Mouse (Mus musculus) gastrocnemius, adult 8-10 months (tissue): Measurements from ENCODE around the gene Ccdc117. TPM values are rescaled to one million over a fixed set of nuclear protein-coding genes. Genes with fewer than 3 reads are reported as not detected.
A peak's percentile ranks its signal among the peaks of the same experiment; 100 is the strongest.

Source experiments
- DNase-seq, 2 experiments: peaks; one replicate each; pipeline ENCODE4 v3.0.0; 2022; ENCODE audit warnings: low spot score in 2 of 2
- total RNA-seq, 4 experiments: library from RNA; stranded (reverse); gene quantifications; 2 replicates each; pipeline ENCODE4 v1.2.4; 2022

The Ccdc117 gene
- total RNA-seq, 4 experiments from 2014 or later: 19.2 to 27.7 (median 24.0) TPM

GRCm38 (mm10) chr11:5533108-5533507 is 8.9 kb downstream of the Ccdc117 start:
- DNase-seq: peak in 1 of 2 experiments; percentile 44

- no peak for DNase-seq
These were observed 11.3 kb downstream of the Ccdc117 start for GRCm38 (mm10) chr11:5530717-5531116.

- no peak for DNase-seq
These were observed 11.8 kb downstream of the Ccdc117 start for GRCm38 (mm10) chr11:5530172-5530571.

- no peak for DNase-seq
These were observed 13.1 kb downstream of the Ccdc117 start for GRCm38 (mm10) chr11:5528841-5529240.

- no peak for DNase-seq
These were observed 14.0 kb downstream of the Ccdc117 start for GRCm38 (mm10) chr11:5527865-5528523.

GRCm38 (mm10) chr11:5526573-5527439 is 15.2 kb downstream of the Ccdc117 start:
- no peak for DNase-seq

GRCm38 (mm10) chr11:5525418-5525817 is 16.6 kb downstream of the Ccdc117 start:
- DNase-seq: no peak

GRCm38 (mm10) chr11:5522798-5523415 is 19.1 kb downstream of the Ccdc117 start:
- no peak for DNase-seq

GRCm38 (mm10) chr11:5521516-5522291 is 20.3 kb downstream of the Ccdc117 start:
- DNase-seq: peak; percentile 68 to 76

GRCm38 (mm10) chr11:5521266-5521515 is 20.8 kb downstream of the Ccdc117 start:
- peak in 1 of 2 experiments; percentile 47 for DNase-seq

GRCm38 (mm10) chr11:5520412-5521265 is 21.3 kb downstream of the Ccdc117 start, which contains the start of gene Xbp1:
Xbp1 (plus strand) TSS chr11:5520659.
- peak; percentile 97 to 98 for DNase-seq

GRCm38 (mm10) chr11:5519681-5520080 is 22.3 kb downstream of the Ccdc117 start:
- DNase-seq: no peak

GRCm38 (mm10) chr11:5517346-5517745 is 24.6 kb downstream of the Ccdc117 start:
- DNase-seq: no peak

- no peak for DNase-seq
These were observed 25.4 kb downstream of the Ccdc117 start for GRCm38 (mm10) chr11:5516617-5517016.

- DNase-seq: no peak
These were observed 25.8 kb downstream of the Ccdc117 start for GRCm38 (mm10) chr11:5516151-5516550.

- no peak for DNase-seq
These were observed 26.3 kb downstream of the Ccdc117 start for GRCm38 (mm10) chr11:5515655-5516054.

GRCm38 (mm10) chr11:5515196-5515595 is 26.8 kb downstream of the Ccdc117 start:
- DNase-seq: no peak

- no peak for DNase-seq
These were observed 27.9 kb downstream of the Ccdc117 start for GRCm38 (mm10) chr11:5514091-5514490.

- no peak for DNase-seq
These were observed 29.0 kb downstream of the Ccdc117 start for GRCm38 (mm10) chr11:5512961-5513360.

- DNase-seq: no peak
These were observed 29.8 kb downstream of the Ccdc117 start for GRCm38 (mm10) chr11:5512099-5512725.
